Mouse (Mus musculus) erythroblast, embryonic 14.5 days (primary cell): Measurements from ENCODE around the gene Vav2. TPM values are rescaled to one million over a fixed set of nuclear protein-coding genes. Genes with fewer than 3 reads are reported as not detected.

ENCODE experiments used
- H3K27me3 ChIP-seq: 2 replicates; pipeline ENCODE4 v1.6.1; 2012; ENCODE audit warnings: inconsistent platforms; ENCODE audit not compliant: control insufficient read depth
- H3K36me3 ChIP-seq: 2 replicates; pipeline ENCODE4 v1.6.1; 2012; ENCODE audit warnings: mild to moderate bottlenecking, inconsistent platforms; ENCODE audit not compliant: control insufficient read depth
- H3K4me1 ChIP-seq: 2 replicates; pipeline ENCODE4 v1.6.1; 2012; ENCODE audit warnings: inconsistent platforms; ENCODE audit not compliant: control insufficient read depth
- H3K4me3 ChIP-seq: replicated peaks from 2 replicates; pipeline ENCODE3; 2012; ENCODE audit warnings: moderate library complexity, mild to moderate bottlenecking, inconsistent platforms
- H3K9me3 ChIP-seq: 2 replicates; pipeline ENCODE4 v1.6.1; 2012; ENCODE audit warnings: low read length, inconsistent platforms, mixed read lengths; ENCODE audit not compliant: control insufficient read depth
- GATA1 ChIP-seq: IDR thresholded peaks from 2 replicates; pipeline ENCODE4 v1.6.1; 2012; ENCODE audit warnings: low read length, inconsistent platforms, mixed read lengths
- TAL1 ChIP-seq: IDR thresholded peaks from 3 replicates; pipeline ENCODE4 v1.6.1; 2012; ENCODE audit warnings: low read length, inconsistent platforms, mixed read lengths
- polyA plus RNA-seq: library from polyadenylated mRNA; stranded (reverse); fragments of >175 nt; gene quantifications from 2 replicates; pipeline ENCODE4 v1.2.3, GENCODE M21; 2012

Gene Vav2
- polyA plus RNA-seq, 1 experiment: 0.10 TPM

GRCm38 (mm10) chr2:27426406-27426854 lies 403 bp downstream of the Vav2 start:
- H3K36me3 ChIP-seq: no peaks in the 10 kb centered on the region
- peaks cover 27% of the 10 kb centered on the region for H3K4me1 ChIP-seq
- H3K9me3 ChIP-seq: no peaks in the 10 kb centered on the region; the same call in 1 of the 2 replicates
- TF ChIP-seq TAL1 (no peak), GATA1 (no peak)
- H3K27me3 ChIP-seq: peaks cover 43% of the 10 kb centered on the region
- H3K4me3 ChIP-seq: peak overlapping the region; percentile 67

DNA sequence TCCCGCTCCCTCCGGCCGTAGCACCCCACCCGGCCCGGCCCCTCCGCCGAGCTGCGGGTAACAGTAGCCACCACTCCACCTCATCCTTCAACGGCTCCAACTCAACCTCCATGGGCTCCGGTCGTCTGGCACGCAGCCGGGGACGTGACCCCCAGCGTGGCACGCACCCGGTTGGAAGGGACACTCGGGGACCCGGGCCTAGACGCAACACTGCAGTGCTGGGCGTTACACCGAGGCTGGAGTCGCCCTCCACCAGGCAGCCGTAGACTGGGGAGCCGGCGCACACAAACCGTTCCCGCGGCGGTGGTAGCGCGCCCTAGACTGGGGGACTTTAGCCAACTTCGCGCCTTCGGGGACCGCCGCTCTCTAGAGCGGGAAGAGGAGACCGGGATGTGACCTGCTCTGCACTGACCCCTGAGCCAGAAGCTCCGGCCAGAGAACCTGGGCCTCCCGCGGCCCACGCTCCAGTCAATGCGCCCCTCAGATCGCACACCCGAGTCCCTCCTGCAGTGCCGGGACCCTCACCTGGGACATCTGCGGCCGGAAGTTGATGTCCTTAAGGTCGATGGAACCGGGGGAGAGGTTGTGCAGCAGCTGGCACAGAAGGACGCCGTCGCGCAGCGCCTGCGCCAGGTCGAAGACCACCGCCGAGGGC lies 955 bp downstream of the Vav2 start:
- Histone ChIP-seq H3K4me1 (peaks cover 29% of the 10 kb centered on the region), H3K4me3 (peak overlapping the region; percentile 67), H3K36me3 (no peaks in the 10 kb centered on the region), H3K27me3 (peaks cover 43% of the 10 kb centered on the region), H3K9me3 (no peaks in the 10 kb centered on the region; the same call in 1 of the 2 replicates)
- no peak for TF ChIP-seq GATA1

DNA sequence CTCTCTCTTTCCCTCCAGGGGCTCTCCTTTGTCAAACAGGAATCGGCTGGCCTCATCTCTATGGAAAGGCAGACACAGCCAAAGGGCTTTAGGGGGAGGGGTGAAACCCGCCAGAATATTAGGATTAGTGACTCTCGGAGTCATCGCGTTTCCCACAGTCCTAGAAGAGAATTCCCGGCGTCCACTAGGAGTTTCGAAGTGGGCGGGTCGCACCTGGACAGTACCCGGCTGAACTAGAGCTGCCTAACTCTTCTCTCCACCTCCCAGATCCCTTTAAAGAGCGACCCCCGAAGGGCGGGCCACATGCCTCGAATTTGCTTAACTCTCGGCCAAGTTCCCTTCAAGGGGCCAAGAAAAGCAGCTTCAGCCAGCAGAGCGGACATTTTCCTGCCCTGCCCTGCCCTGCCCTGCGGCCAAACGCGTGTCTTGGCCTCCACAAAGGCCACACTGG lies 1.6 kb downstream of the Vav2 start:
- peaks cover 29% of the 10 kb centered on the region for H3K4me1 ChIP-seq
- H3K27me3 ChIP-seq: peaks cover 43% of the 10 kb centered on the region
- no peaks in the 10 kb centered on the region; the same call in 1 of the 2 replicates for H3K9me3 ChIP-seq
- TF ChIP-seq TAL1: no peak
- TF ChIP-seq GATA1: no peak
- no peaks in the 10 kb centered on the region for H3K36me3 ChIP-seq
- H3K4me3 ChIP-seq: peak overlapping the region; percentile 67

DNA sequence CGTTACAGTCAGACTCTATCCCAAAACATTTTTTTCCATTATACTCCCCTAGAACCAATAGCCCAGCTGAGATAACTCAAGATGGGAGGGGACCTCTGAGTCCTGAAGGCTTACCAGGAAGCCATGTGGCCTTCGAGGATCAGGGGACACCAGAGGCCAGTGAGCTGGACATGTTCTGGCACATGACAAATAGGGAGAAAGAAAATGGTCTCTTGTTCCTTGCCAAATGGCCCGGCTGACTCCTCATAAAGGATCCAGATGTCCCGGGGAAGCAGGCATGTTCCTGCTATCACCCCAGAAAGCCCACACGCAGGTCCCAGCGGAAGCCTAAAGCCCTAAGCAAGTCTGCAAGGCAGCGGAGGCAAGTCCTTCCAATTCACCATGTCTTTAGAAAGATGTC lies 3.2 kb downstream of the Vav2 start:
- Histone ChIP-seq H3K4me3 (no peak overlapping the region), H3K4me1 (peaks cover 36% of the 10 kb centered on the region), H3K36me3 (no peaks in the 10 kb centered on the region), H3K27me3 (peaks cover 43% of the 10 kb centered on the region), H3K9me3 (no peaks in the 10 kb centered on the region; the same call in 1 of the 2 replicates)
- TF ChIP-seq TAL1 (no peak), GATA1 (no peak)

DNA sequence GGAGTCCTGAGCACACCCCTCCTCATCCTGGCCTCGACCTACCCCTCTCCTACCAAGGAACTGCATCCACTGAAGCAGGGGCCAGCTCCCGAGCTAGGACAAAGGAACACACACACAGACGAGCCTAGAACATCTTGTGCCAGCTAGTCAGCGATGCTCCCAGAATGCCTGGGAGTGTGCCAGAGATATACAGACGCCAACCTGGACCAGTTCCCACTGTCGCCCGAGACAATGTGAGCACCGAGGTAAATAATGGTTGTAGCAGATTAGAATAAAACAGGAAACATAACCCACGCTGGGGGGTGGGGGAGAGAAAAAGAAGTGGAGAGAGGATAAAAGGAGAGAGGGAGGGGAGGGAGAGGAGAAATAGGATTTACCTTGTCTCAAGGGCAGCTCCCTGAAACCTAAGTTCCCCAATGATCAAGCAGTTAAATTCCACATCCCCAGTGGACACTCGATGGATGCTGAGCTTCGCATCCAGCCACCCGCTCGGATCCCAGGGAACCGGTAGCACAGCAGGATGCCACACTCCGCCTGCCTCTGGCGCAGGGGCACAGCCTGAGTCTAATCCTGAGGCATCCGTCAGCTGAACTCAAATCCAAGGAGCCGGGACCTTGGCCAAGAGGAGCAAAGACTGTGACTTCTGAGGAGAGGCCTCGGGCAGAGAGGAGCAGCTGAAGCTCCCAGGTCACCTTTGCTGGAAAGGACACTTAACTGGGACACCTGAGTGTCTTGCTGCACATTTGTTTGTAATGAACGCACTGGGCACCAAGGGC lies 5.4 kb downstream of the Vav2 start:
- TF ChIP-seq GATA1: no peak
- no peak for TF ChIP-seq TAL1
- peaks cover 40% of the 10 kb centered on the region for H3K4me1 ChIP-seq
- H3K27me3 ChIP-seq: peaks cover 30% of the 10 kb centered on the region

DNA sequence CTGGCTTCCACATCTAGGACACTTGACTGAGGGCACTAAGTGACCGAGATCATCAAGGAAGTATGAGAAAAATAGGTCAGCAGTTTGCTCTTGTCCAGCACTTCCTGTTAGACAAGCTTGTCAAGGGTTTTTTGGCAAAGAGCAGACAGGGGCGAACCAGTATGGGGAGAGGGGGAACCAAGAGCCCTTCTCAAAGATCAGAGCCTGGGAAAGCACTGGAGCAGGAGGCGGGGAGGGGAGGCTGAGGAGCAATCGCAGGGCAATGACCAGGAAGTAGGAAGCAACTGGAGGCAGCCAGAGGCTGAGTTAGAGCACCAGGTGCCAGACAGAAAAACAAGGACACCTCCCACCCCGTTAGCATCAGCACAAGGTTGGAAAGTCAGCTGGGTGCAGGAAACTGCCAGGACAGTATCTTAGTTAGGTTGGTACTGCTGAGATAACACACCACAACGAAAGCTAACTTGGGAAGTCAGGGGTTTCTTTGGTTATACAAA lies 8.2 kb downstream of the Vav2 start:
- no peak for TF ChIP-seq GATA1
- no peak for TF ChIP-seq TAL1
- peaks cover 1% of the 10 kb centered on the region for H3K27me3 ChIP-seq
- H3K36me3 ChIP-seq: no peaks in the 10 kb centered on the region
- no peaks in the 10 kb centered on the region for H3K9me3 ChIP-seq
- peaks cover 44% of the 10 kb centered on the region for H3K4me1 ChIP-seq
- no peak overlapping the region for H3K4me3 ChIP-seq

More for the DNA sequence above, 5.4 kb downstream of the Vav2 start:
- H3K9me3 ChIP-seq: no peaks in the 10 kb centered on the region; the same call in 1 of the 2 replicates
- no peaks in the 10 kb centered on the region for H3K36me3 ChIP-seq
- no peak overlapping the region for H3K4me3 ChIP-seq

GRCm38 (mm10) chr2:27417648-27418153 lies 9.1 kb downstream of the Vav2 start:
- H3K36me3 ChIP-seq: no peaks in the 10 kb centered on the region
- no peaks in the 10 kb centered on the region for H3K9me3 ChIP-seq
- no peaks in the 10 kb centered on the region for H3K27me3 ChIP-seq
- peaks cover 44% of the 10 kb centered on the region for H3K4me1 ChIP-seq
- TF ChIP-seq TAL1 (no peak), GATA1 (no peak)
- no peak overlapping the region for H3K4me3 ChIP-seq

GRCm38 (mm10) chr2:27416425-27416824 lies 10.4 kb downstream of the Vav2 start:
- H3K9me3 ChIP-seq: no peaks in the 10 kb centered on the region
- peaks cover 55% of the 10 kb centered on the region for H3K4me1 ChIP-seq
- H3K36me3 ChIP-seq: no peaks in the 10 kb centered on the region
- no peak for TF ChIP-seq TAL1
- TF ChIP-seq GATA1: no peak
- no peak overlapping the region for H3K4me3 ChIP-seq
- H3K27me3 ChIP-seq: no peaks in the 10 kb centered on the region
